Mouse (Mus musculus) thymus, adult 2 months (tissue): Measurements from ENCODE around the gene Kif16b.

Experiments used
- CTCF ChIP-seq: fragments of 200-500 bp; IDR thresholded peaks from 2 replicates; pipeline ENCODE4 v1.5.1; 2012; ENCODE audit warnings: mild to moderate bottlenecking, control low read depth, low read length, moderate library complexity, borderline replicate concordance; ENCODE audit not compliant: control insufficient read depth, poor library complexity, insufficient read depth; ENCODE audit errors: extremely low read depth
- POLR2A ChIP-seq: fragments of 200-500 bp; IDR thresholded peaks from 2 replicates; pipeline ENCODE4 v1.6.1; 2012; ENCODE audit warnings: mild to moderate bottlenecking, low read length, control low read depth, moderate library complexity; ENCODE audit not compliant: control insufficient read depth, poor library complexity, insufficient read depth; ENCODE audit errors: extremely low read depth

GRCm38 (mm10) chr2:142611113-142611512 lies 290.2 kb downstream of the Kif16b start:
- no peak for TF ChIP-seq POLR2A
- TF ChIP-seq CTCF: no peak
